8 mouse cellular contexts compared by ENCODE assay signal in the genomic region with DNA sequence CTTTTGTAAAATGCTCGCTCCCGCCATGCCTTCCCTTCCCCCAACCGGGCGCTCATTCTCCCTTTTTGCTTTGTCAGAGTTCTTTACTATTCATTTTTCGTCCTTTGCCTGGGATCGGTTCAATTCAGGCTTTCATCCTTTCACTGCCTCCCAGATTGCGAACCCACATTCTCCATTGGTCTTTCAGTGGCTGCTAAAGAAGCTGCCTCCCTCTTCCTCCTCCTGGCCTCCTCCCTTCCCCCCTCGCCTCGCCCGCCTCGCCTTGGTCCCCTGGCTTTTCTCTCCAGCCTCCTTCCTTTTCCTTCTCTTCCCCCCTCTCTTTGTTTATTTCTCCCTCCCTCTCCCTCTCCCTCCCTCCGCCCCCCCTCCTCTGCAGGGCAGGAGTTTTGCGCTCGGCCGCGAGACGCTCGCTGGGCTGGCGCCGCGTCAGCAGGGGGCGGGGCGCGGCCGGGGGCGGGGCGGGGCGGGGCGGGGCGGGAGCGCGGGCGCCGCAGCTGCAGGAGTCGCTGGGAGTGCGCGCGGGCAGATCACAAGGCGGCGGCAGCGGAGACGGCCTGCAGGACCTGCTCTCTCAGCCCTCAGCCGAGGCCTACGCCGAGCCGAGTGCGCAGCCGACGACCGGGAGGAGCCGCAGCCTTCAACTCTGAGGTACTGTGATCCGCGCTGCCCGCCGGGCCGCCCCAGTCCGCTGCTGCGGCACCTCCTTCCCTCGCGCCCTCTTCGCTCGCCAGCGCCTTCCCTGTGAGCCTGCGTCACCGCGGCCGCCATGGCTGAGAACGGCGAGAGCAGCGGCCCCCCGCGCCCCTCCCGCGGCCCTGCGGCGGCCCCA. TPM values are rescaled to one million over a fixed set of nuclear protein-coding genes. Genes with fewer than 3 reads are reported as not detected.
DNase-seq lines count a peak whose midpoint lies in the region; ATAC-seq lines count a peak whose summit lies in the region.

A gene (plus strand): TSS at position 540 of the 829 bp plus-strand sequence.

- peak within 1 kb of the TSS; percentile 68 for H3K9ac ChIP-seq in intestine, embryonic 15.5 days

- 0 out of 2 replicates have a peak, but pooled peaks cover 4% of the 10 kb centered on the region for H3K4me1 ChIP-seq in intestine, embryonic 15.5 days (replicated peaks)

- no peaks in the 10 kb centered on the region for H3K27me3 ChIP-seq in intestine, embryonic 15.5 days (replicated peaks)

- peak within 1 kb of the TSS; percentile 70 for H3K4me2 ChIP-seq in intestine, embryonic 15.5 days (replicated peaks)

- peak within 1 kb of the TSS; percentile 94 for H3K27ac ChIP-seq in intestine, embryonic 15.5 days

- peak within 1 kb of the TSS; percentile 56 for H3K4me3 ChIP-seq in intestine, embryonic 15.5 days (replicated peaks)

- no peaks in the 10 kb centered on the region for H3K36me3 ChIP-seq in intestine, embryonic 15.5 days

- 18% methylated on average over 65 of the region's 76 CpGs for WGBS in intestine, embryonic 15.5 days

- H3K9me3 ChIP-seq in intestine, embryonic 15.5 days = no peaks in the 10 kb centered on the region

- intact Hi-C loops in gastrocnemius, postnatal 36 days (cut with DNase I) = no loop called here
- intact Hi-C loops in left cerebral cortex, postnatal 14 days (cut with DNase I) = no loop called here

- peak; percentile 90 for DNase-seq in adrenal gland, adult 2 months
- peak; percentile 78 for DNase-seq in embryo, embryonic 11.5 days (ENCODE audit: low read depth, low spot score)
- peak; percentile 54 to 69 for DNase-seq in gastrocnemius, postnatal 36 days
- DNase-seq in left cerebral cortex, postnatal 14 days (ENCODE audit: low spot score in 2 of 2) = peak; percentile 72 to 75
- DNase-seq in right cerebral cortex, postnatal 14 days = peak; percentile 74
- peak; percentile 57 for DNase-seq in urinary bladder, postnatal 25 days (ENCODE audit: low spot score)

- peak; percentile 97 for ATAC-seq in intestine, embryonic 15.5 days
- ATAC-seq in megakaryocyte-erythroid progenitor cell, adult 5-6 weeks (replicated peaks; ENCODE audit: low FRiP score, low TSS enrichment, poor library complexity, severe bottlenecking) = peak; percentile 97

RNA-seq across cellular contexts. Expression of the gene that starts here (rescaled TPM):
- total RNA-seq in adrenal gland, adult 2 months (2021) = 10 to 100 TPM; 57.8 to 63.3 TPM
- 87.9 and 137 TPM in 2 replicates for polyA plus RNA-seq in adrenal gland, adult 2 months (2012; rRNA removed)
- 10 to 100 TPM; 13.8 to 16.9 TPM for total RNA-seq in gastrocnemius, postnatal 36 days (2021)
- 18.5 and 19.9 TPM in 2 replicates for polyA plus RNA-seq in intestine, embryonic 15.5 days (2015; fragmentation: Nextera tagmentation; extraction: Ambion mirVana)
- total RNA-seq in left cerebral cortex, postnatal 14 days (2021) = 100 to 1,000 TPM; 237 to 251 TPM
- 18.7 and 20.5 TPM in 2 replicates for total RNA-seq in megakaryocyte-erythroid progenitor cell, adult 5-6 weeks (2014; fragmentation: Nextera tagmentation)
- 4.9 and 7.0 TPM in 2 replicates for total RNA-seq in megakaryocyte-erythroid progenitor cell, adult 5-6 weeks (2017)

Comparison
In these comparisons a context has a peak if more than half of its experiments do, and no peak if none do; other contexts are left out.
1. Peak in every context shown above with its lines: DNase-seq, ATAC-seq, H3K4me3 ChIP-seq and H3K27ac ChIP-seq.